Comparison of ENCODE assay signal across 11 mouse cellular contexts in genomic region chr13:29110127-29110526, GRCm38 (mm10).
A peak's percentile ranks its signal among the peaks of the same experiment; 100 is the strongest.
DNase-seq lines count a peak whose midpoint lies in the region; ATAC-seq and TF ChIP-seq lines count a peak whose summit lies in the region.
"Had no signal": no experiment of that assay in that cellular context is flagged by ENCODE, and none has a peak within 500 bp of the region (broad histone marks: within the 10 kb centered on the region; RNA-seq: fewer than 3 reads in every experiment).

No protein-coding gene starts in this region.

- ATAC-seq in midbrain, postnatal 0 days (ENCODE audit: low FRiP score), result no peak
- ATAC-seq in midbrain, embryonic 13.5 days, result no peak
- ATAC-seq: intestine, embryonic 16.5 days had no signal

- peak; percentile 13 for DNase-seq in adrenal gland, adult 2 months
- DNase-seq in adrenal gland, postnatal 4 days (ENCODE audit: low spot score in 2 of 2), result no peak
- DNase-seq in midbrain, postnatal 0 days (ENCODE audit: low spot score), result peak; percentile 11
- DNase-seq in heart, postnatal 25 days (ENCODE audit: low spot score), result peak; percentile 19
- peak; percentile 34 for DNase-seq in retina, postnatal 1 day
- DNase-seq in layer of hippocampus, adult 9-10 months (ENCODE audit: low spot score), result no peak
- DNase-seq in cerebellum, adult 9-11 months, result no peak
- DNase-seq: liver, embryonic 13.5 days; thymus, postnatal 4 days had no signal

- no peak overlapping the region for H3K27ac ChIP-seq in midbrain, postnatal 0 days (ENCODE audit: low read depth, low read length)
- H3K27ac ChIP-seq in midbrain, embryonic 13.5 days, result no peak overlapping the region
- H3K27ac ChIP-seq: liver, embryonic 13.5 days had no signal

- H3K4me2 ChIP-seq in midbrain, postnatal 0 days (ENCODE audit: low read depth, low read length, poor library complexity, severe bottlenecking), result no peak overlapping the region
- no peak overlapping the region for H3K4me2 ChIP-seq in midbrain, embryonic 13.5 days (replicated peaks)
- H3K4me2 ChIP-seq: liver, embryonic 13.5 days had no signal

- no peak overlapping the region for H3K4me3 ChIP-seq in midbrain, postnatal 0 days (ENCODE audit: low read depth, low read length)
- no peak overlapping the region for H3K4me3 ChIP-seq in midbrain, embryonic 13.5 days (replicated peaks)
- H3K4me3 ChIP-seq: liver, embryonic 13.5 days had no signal

- no peaks in the 10 kb centered on the region for H3K9me3 ChIP-seq in midbrain, postnatal 0 days (ENCODE audit: low read length)
- H3K9me3 ChIP-seq in midbrain, embryonic 13.5 days, result no peaks in the 10 kb centered on the region
- H3K9me3 ChIP-seq: liver, embryonic 13.5 days had no signal

- 78% methylated on average over 5 of the region's 5 CpGs for WGBS in midbrain, postnatal 0 days
- 77% methylated on average over 5 of the region's 5 CpGs for WGBS in midbrain, embryonic 13.5 days

- H3K9ac ChIP-seq in midbrain, postnatal 0 days (replicated peaks; ENCODE audit: low read length, poor library complexity, severe bottlenecking), result no peak overlapping the region
- H3K9ac ChIP-seq in midbrain, embryonic 13.5 days (replicated peaks), result no peak overlapping the region
- H3K9ac ChIP-seq: liver, embryonic 13.5 days had no signal

- no peaks in the 10 kb centered on the region for H3K36me3 ChIP-seq in midbrain, postnatal 0 days (ENCODE audit: insufficient read depth, low read length)
- H3K36me3 ChIP-seq in midbrain, embryonic 13.5 days, result no peaks in the 10 kb centered on the region
- H3K36me3 ChIP-seq: liver, embryonic 13.5 days had no signal

- intact Hi-C loops in heart, postnatal 25 days (cut with DNase I), result no loop called here

- no peak for TF ChIP-seq CTCF in midbrain, postnatal 0 days (IDR thresholded peaks at IDR 0.05)

- no peaks in the 10 kb centered on the region for H3K4me1 ChIP-seq in midbrain, postnatal 0 days (ENCODE audit: insufficient read depth, low read length)
- 0 out of 2 replicates have a peak, but pooled peaks cover 4% of the 10 kb centered on the region for H3K4me1 ChIP-seq in midbrain, embryonic 13.5 days (replicated peaks)
- H3K4me1 ChIP-seq: liver, embryonic 13.5 days had no signal

- H3K27me3 ChIP-seq in midbrain, postnatal 0 days (ENCODE audit: insufficient read depth, low read length), result no peaks in the 10 kb centered on the region
- no peaks in the 10 kb centered on the region for H3K27me3 ChIP-seq in midbrain, embryonic 13.5 days
- H3K27me3 ChIP-seq: liver, embryonic 13.5 days had no signal

Comparison
In these comparisons a context has a peak if more than half of its experiments do, and no peak if none do; other contexts are left out.
1. DNase-seq: peak in adrenal gland, adult 2 months (single experiment), midbrain, postnatal 0 days (single experiment), heart, postnatal 25 days (single experiment) and retina, postnatal 1 day (single experiment); none in adrenal gland, postnatal 4 days (0 of 2), layer of hippocampus, adult 9-10 months (single experiment) and cerebellum, adult 9-11 months (single experiment).